Mouse (Mus musculus): ENCODE measurements at regions not wholly inside any gene's neighbourhood (a gene's known extent, or its start where the extent isn't known, plus 50 kb on each side); places are given as distances from the start of the nearest gene placed in this dataset.
A peak's percentile ranks its signal among the peaks of the same experiment; 100 is the strongest.

GRCm38 (mm10) chr7:40052255-40052654 lies 534.7 kb downstream of the Zfp619 start:
- no peak for DNase-seq (ENCODE audit: inconsistent age in 2 of 2, low spot score in 1 of 2)

- no peak for DNase-seq (ENCODE audit: inconsistent age in 2 of 2, low spot score in 1 of 2)
Measured at GRCm38 (mm10) chr7:40058836-40059235, 541.3 kb downstream of the Zfp619 start.

DNA sequence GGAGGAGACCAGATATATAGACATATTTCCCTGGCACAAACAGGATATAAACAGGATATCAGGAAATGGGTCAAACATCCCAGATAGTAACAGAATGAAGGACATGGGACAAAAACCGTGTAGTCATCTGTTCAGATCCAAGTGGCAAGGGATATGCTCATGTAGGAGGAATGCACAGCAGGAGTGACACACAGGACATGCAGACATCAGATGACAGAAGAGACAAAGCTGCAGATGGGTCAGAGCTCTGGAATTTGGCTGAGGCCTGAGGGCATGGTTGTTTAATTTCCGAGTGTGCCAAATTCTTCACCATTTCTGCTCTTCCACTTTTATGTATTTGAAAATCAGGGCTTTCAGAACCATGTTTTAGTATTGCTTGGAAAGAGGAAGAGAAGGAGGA lies 547.1 kb downstream of the Zfp619 start:
- peak; percentile 12 to 31 for DNase-seq (ENCODE audit: inconsistent age in 2 of 2, low spot score in 1 of 2)

- no peak for DNase-seq (ENCODE audit: inconsistent age in 2 of 2, low spot score in 1 of 2)
Measured at GRCm38 (mm10) chr7:40065526-40065925, 548.0 kb downstream of the Zfp619 start.

- DNase-seq (ENCODE audit: inconsistent age in 2 of 2, low spot score in 1 of 2) = no peak
Measured at GRCm38 (mm10) chr7:40067378-40067777, 549.8 kb downstream of the Zfp619 start.

DNA sequence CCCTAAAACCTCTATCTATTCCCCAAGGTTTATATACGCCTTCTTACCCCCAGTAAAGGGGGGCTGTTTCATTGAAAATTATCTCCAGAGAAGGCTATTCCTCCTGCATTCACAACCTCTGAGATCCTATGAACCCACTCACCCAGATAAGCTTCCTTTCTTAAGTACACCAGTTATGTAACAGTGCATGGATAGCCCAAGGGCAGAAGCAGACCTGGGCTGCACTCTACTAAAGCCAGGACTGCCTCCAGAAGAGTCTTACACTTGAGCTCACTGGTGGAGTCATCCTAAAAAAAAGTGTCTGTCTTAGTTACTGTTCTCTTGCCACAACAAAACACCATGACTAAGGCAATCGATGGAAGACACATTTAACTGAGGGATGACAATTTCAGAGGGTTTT lies 553.7 kb downstream of the Zfp619 start:
- no peak for DNase-seq (ENCODE audit: inconsistent age in 2 of 2, low spot score in 1 of 2)

DNA sequence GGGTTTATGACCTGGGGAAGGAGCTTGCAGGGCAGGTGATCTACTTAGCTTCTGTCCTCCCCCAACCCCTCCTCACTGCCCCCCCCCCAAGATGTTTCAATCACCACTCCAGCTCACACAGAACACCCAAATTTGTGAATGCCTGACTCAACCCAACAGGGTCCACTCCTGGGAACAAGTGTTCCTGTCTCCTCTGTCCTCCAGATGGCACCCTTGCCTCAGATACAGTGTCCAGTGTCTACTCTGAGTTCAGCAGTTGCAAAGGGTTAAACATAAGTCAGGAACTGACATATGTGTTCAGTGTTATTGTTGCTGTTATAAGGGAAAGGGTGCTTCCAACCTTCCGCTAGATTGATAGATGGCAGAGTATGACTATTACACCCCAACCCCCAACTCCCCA lies 554.9 kb downstream of the Zfp619 start:
- DNase-seq (ENCODE audit: inconsistent age in 2 of 2, low spot score in 1 of 2) = no peak

GRCm38 (mm10) chr7:40086236-40086635 lies 568.7 kb downstream of the Zfp619 start:
- DNase-seq (ENCODE audit: inconsistent age in 2 of 2, low spot score in 1 of 2) = peak; percentile 34 to 76

DNA sequence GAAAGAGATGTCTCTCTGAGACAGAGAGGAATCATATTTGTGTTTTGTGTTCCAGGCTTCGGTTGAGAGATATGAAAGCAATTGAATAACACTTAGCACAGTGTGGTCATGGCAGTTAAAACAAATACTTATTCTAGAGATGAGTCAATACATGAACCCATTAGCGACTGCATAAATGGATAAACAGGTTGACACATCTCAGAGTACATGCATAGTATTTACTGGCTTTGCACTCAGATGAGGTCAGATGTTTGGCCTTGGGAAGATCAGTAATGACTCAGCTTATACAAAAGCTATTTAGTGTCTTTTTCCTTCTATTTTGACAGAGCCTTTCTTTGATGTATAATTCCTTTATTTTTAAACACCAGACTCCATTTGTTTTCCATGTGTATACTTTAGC lies 579.5 kb downstream of the Zfp619 start:
- peak in 1 of 2 experiments; percentile 71 for DNase-seq (ENCODE audit: inconsistent age in 2 of 2, low spot score in 1 of 2)

GRCm38 (mm10) chr7:40103057-40103945 lies 585.7 kb downstream of the Zfp619 start:
- peak; percentile 74 to 92 for DNase-seq (ENCODE audit: inconsistent age in 2 of 2, low spot score in 1 of 2)

DNA sequence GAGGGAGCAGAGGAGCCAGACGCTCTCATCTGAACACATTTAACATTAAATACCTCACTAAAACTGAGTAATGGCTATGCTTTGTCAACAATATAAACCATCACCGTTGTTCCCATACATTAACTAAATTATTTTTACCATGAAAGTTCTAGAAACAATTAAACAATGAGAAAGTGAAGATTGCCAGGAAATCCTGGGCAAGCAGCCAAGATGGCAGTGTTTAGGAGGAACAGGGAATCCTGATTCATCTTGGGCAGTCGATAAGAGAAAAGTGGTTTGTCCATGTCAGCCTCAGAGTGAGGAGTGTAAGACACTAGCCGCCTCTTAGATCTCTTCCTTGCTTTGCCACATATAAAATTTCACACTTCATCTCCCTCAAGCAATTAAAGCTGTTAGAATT lies 625.3 kb downstream of the Zfp619 start:
- DNase-seq (ENCODE audit: inconsistent age in 2 of 2, low spot score in 1 of 2) = peak; percentile 25 to 62

DNA sequence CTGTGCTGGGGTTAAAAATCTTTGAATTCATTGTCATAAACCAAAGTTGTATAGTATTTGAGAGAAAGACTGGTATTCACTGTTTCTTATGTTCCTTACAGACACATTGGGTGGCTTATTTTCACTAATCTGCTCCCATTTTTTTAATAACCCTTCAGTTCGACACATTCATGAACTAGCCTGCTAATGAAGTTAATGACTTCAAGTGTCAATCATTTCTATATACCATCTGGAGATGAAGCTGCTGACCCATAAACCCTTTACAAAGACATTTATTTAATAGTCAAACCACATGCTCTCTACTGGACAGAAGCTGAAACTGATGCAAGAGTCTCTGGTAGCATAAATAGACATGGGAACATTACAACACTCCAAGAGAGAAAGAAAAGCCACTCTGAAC lies 626.9 kb downstream of the Zfp619 start:
- no peak for DNase-seq (ENCODE audit: inconsistent age in 2 of 2, low spot score in 1 of 2)

DNA sequence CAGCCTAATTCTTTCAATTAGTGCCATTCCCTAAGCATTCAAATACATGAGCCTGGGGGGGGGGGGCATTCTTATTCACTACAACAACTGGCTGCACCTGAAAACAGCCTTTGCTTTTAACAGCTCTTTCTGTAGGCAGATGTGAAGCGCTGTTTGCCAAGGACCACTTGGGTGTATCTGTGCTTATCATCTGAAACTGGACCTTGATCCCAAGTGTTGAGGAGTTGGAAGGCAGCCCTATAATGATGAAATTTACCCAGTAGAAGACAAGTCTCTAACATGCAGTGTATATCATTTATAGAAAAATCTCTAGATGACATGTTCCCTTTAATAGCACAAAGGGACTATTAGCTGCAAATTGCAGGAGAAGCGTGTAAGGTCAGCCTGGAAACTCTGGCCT lies 660.0 kb downstream of the Zfp619 start:
- DNase-seq (ENCODE audit: inconsistent age in 2 of 2, low spot score in 1 of 2) = peak in 1 of 2 experiments; percentile 49

DNA sequence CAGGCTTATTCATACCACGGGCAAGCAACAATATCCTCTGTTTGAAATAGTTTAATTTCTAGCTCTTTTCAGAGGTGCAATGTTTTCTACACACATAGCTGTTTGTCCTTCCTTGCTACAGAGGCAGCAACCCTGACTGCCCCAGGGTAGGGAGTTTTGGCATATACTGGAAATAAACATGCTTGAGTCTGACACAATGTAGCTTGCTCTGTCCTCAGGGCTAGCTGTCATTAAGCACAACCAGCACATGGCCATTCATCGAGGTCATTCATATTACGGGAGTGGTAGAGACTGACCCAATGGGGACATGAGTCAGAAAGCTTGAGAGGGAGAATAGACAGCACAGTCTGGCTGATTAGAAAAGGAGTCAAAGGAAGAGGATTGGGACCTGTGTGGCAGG lies 677.8 kb downstream of the Zfp619 start:
- DNase-seq (ENCODE audit: inconsistent age in 2 of 2, low spot score in 1 of 2) = peak; percentile 42 to 91

GRCm38 (mm10) chr7:40202615-40203014 lies 685.0 kb downstream of the Zfp619 start:
- peak in 1 of 2 experiments; percentile 64 for DNase-seq (ENCODE audit: inconsistent age in 2 of 2, low spot score in 1 of 2)

DNA sequence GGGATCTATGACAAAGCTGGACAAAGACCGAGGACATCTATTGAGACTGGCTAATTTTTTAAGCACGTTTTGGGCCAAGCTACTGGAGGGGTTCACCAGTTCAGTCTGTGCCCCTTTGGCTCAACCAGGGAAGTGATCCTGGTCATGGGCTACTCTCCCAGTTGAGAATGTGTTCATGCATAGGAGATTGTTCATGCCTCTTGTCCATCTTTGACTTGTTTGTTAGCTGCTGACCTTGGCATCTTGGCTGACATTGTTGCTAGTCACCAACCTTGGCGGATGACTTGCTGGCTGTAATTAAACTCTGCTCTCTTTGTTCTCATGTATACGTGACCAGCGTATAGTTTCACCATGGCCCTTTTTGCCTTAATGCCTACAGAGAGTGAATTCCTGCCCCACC lies 686.2 kb upstream of the Vstm2b start:
- peak; percentile 37 to 84 for DNase-seq (ENCODE audit: inconsistent age in 2 of 2, low spot score in 1 of 2)

DNA sequence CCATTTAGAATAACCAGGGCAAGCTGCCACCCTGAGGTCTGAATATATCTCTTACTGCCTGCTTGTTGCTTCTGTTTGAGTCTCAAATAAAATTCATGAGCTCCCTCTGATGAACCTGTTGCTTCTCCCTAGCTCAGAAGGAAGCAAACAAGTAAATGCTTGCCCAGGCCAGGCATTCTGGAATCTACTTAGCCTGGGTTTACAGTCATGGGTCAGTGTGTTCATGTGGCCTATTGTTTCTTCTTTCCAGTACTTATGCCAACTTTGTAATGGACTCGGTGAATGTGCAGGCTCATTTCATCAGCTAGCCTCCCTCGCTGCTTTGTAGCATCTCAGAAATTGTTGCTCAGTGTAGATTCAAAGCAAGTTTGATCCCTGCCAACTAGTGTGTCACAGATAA lies 685.6 kb upstream of the Vstm2b start:
- DNase-seq (ENCODE audit: inconsistent age in 2 of 2, low spot score in 1 of 2) = peak in 1 of 2 experiments; percentile 55

- peak in 1 of 2 experiments; percentile 16 for DNase-seq (ENCODE audit: inconsistent age in 2 of 2, low spot score in 1 of 2)
Measured at GRCm38 (mm10) chr7:40213646-40214045, 684.5 kb upstream of the Vstm2b start.

DNA sequence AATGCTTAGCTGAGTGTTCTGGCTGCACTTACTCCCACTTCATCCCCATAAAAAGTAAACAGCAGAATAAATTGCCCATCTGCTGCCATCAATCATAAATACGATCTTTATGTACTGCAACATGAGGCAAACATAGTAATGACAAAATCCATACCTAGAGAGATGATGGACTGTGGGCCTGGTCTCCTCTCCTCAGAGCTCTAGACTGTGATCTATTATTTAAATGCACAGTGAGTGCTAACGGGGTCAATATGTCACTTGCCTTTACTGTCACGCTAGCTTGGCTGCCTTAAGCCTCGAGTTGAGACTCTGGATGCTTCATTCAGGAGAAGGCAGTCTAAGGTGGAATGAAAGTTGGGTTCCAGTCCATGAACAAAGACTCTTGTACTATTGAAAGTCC lies 683.7 kb upstream of the Vstm2b start:
- peak in 1 of 2 experiments; percentile 16 for DNase-seq (ENCODE audit: inconsistent age in 2 of 2, low spot score in 1 of 2)

- DNase-seq (ENCODE audit: inconsistent age in 2 of 2, low spot score in 1 of 2) = peak; percentile 22 to 73
Measured at GRCm38 (mm10) chr7:40215271-40215670, 682.9 kb upstream of the Vstm2b start.

- DNase-seq (ENCODE audit: inconsistent age in 2 of 2, low spot score in 1 of 2) = peak in 1 of 2 experiments; percentile 10
Measured at GRCm38 (mm10) chr7:40220549-40220948, 677.6 kb upstream of the Vstm2b start.

DNA sequence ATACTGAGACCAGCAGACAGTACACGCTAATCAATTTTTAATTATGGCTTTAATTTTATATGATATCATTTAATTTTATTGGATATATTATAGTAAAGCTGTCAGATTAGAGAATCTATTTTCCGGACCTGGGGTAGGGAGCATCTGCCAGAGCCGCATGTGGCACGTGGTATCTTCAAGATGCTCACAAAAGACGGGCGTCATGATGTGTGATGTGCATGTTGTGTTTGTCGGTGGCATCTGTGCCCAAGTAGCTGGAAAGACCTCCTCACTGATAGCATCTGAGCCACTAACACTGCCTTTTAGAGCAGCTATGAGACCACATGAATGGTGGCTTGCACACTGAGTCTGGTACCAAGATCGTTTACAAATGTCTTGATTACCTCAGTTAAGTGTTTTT lies 652.9 kb upstream of the Vstm2b start:
- no peak for DNase-seq (ENCODE audit: inconsistent age in 2 of 2, low spot score in 1 of 2)

GRCm38 (mm10) chr7:40248521-40248920 lies 649.6 kb upstream of the Vstm2b start:
- DNase-seq (ENCODE audit: inconsistent age in 2 of 2, low spot score in 1 of 2) = no peak

Data from adrenal gland, adult (tissue).